Mouse (Mus musculus) megakaryocyte, embryonic 14.5 days (primary cell): ENCODE measurements around the gene Ankrd11.

Experiments
- FLI1 ChIP-seq: IDR thresholded peaks from 2 replicates; pipeline ENCODE4 v1.6.1; 2012; ENCODE audit warnings: low read length, inconsistent platforms, mixed read lengths
- GATA1 ChIP-seq: IDR thresholded peaks from 3 replicates; pipeline ENCODE4 v1.6.1; 2012; ENCODE audit warnings: mixed read lengths, low read length, inconsistent platforms, borderline replicate concordance

GRCm38 (mm10) chr8:122918438-122919107, 123.5 kb downstream of the Ankrd11 start:
- no peak for TF ChIP-seq GATA1
- TF ChIP-seq FLI1 = no peak
